Mouse (Mus musculus) C2C12 (cell line): ENCODE results near the gene Tab1.

Experiments
- CEBPB ChIP-seq: IDR thresholded peaks from one replicate; pipeline ENCODE4 v1.6.1; 2011; ENCODE audit warnings: low read depth, mild to moderate bottlenecking, control low read depth, moderate library complexity
- CTCF ChIP-seq: IDR thresholded peaks from one replicate; pipeline ENCODE4 v1.5.1; 2011; ENCODE audit not compliant: control insufficient read depth, insufficient read depth, insufficient read length
- FOSL1 ChIP-seq: IDR thresholded peaks from one replicate; pipeline ENCODE4 v1.8.0; 2011; ENCODE audit warnings: mild to moderate bottlenecking, low read length; ENCODE audit not compliant: poor library complexity, insufficient read depth, severe bottlenecking
- MAX ChIP-seq: IDR thresholded peaks from one replicate; pipeline ENCODE4 v1.6.1; 2011; ENCODE audit warnings: mild to moderate bottlenecking, control low read depth
- MYOD1 ChIP-seq: IDR thresholded peaks from one replicate; pipeline ENCODE4 v1.6.1; 2011; ENCODE audit warnings: low read depth; ENCODE audit not compliant: control insufficient read depth, insufficient read length
- MYOG ChIP-seq: IDR thresholded peaks from one replicate; pipeline ENCODE4 v1.6.1; 2011; ENCODE audit not compliant: control insufficient read depth, insufficient read length; ENCODE audit errors: extremely low read depth
- USF1 ChIP-seq: IDR thresholded peaks from one replicate; pipeline ENCODE4 v1.6.1; 2011; ENCODE audit warnings: low read depth, mild to moderate bottlenecking, control low read depth, moderate library complexity

DNA sequence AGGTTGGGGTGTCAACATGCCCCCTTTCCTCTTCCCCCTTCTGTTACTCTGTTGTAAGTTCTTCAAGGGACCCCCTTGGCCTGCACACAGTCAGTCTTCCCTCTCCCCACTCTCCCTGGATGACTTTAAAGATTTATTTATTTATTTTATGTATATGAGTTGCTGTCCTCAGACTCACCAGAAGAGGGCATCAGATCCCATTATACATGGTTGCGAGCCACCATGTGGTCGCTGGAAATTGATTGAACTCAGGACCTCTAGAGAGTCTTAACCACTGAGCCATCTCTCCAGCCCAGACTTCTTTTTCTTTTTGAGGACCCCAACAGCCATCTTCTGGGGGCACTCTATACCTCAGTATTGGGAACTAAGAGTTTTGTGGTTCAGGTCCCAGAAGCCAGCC lies 20.4 kb upstream of the Tab1 start:
- TF ChIP-seq CTCF, result no peak
- no peak for TF ChIP-seq USF1
- TF ChIP-seq MYOD1, result no peak
- no peak for TF ChIP-seq MYOG
- no peak for TF ChIP-seq CEBPB
- no peak for TF ChIP-seq FOSL1
- no peak for TF ChIP-seq MAX
